Mouse (Mus musculus) adrenal gland, postnatal 25 days (tissue): Measurements from ENCODE around the gene Ushbp1. TPM values are rescaled to one million over a fixed set of nuclear protein-coding genes. Genes with fewer than 3 reads are reported as not detected.

Source experiments
- DNase-seq: peaks from one replicate; pipeline ENCODE4 v3.0.0; 2021; ENCODE audit warnings: mixed read lengths
- total RNA-seq: library from RNA; stranded (reverse); gene quantifications from 2 replicates; pipeline ENCODE4 v1.2.3, GENCODE M21; 2021

Ushbp1 gene
- total RNA-seq, 1 experiment from 2014 or later = 25.8 TPM

DNA sequence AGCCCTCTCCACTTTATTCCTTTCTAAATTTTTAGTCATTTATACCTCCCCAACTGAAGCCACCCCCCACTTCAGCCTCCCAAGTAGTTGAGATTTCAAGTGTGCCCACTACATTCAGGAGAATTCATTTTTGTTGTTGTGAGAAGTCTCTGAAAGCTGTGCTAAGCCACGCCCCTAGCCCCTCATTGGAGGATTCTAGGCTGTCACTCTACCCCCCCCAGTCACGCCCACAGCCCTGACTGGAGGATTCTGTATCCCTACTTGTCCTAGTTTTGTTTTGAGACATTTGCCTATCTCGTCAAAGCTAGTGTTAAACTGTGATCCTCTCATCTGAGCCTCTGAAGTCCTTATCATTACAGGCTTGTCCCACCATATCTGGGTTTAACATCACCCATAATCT is 2.7 kb downstream of the Ushbp1 start:
- peak; percentile 40 for DNase-seq

DNA sequence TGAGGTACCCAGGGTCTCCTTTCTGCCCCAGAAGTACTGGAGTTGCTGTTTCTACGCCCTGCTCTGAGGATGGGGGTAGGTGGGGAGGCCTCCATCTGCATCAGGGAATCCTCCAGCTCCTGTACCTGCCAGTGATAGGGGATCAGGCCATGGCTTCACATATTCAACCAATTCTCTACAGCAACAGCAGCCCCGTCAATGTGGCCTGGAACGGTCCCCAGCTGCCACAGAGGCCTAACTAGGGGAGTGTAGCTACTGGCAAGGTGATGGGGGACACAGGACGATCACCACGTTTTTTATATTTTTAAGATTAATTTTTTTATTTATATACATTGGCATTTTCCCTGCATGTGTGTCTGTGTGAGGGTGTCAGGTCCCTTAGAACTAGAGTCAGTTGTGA is 3.2 kb downstream of the Ushbp1 start:
- no peak for DNase-seq

DNA sequence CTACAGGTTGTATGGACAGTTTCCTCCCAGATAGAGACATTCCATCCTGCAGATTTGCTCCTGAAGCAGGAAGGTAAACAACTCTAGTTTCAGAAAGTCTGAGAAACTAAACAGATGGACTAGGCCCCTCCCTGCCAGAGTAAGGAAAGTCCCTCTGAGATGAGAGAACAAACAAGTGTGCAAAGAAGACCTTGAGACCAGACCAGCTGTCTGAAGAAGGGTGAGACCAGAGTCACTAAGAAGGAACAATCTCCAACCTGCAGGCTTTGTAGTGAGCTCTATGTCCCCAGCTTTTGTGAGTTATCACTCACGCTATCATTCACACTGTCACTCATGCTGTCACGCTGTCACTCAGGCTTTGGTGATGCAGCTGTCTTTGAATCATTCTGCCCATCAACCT is 3.9 kb downstream of the Ushbp1 start:
- DNase-seq = no peak

DNA sequence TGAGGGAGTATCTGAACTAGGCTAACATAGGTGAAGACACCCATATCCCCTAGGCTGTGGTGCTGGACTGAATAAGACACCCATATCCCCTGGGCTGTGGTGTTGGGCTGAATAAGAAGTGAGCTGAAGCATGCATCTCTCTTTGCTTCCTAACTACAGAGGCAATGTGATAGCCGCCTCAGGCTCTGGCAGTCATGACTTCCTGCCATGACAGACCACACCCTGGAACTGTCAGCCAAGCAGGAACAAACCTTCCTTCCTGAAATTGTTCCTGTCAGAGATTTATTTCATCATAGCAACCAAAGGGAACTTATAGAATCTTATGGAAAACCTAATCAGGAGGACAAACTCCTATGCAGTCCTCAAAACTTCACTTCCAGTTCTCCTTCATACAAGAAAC is 7.3 kb downstream of the Ushbp1 start:
- no peak for DNase-seq

DNA sequence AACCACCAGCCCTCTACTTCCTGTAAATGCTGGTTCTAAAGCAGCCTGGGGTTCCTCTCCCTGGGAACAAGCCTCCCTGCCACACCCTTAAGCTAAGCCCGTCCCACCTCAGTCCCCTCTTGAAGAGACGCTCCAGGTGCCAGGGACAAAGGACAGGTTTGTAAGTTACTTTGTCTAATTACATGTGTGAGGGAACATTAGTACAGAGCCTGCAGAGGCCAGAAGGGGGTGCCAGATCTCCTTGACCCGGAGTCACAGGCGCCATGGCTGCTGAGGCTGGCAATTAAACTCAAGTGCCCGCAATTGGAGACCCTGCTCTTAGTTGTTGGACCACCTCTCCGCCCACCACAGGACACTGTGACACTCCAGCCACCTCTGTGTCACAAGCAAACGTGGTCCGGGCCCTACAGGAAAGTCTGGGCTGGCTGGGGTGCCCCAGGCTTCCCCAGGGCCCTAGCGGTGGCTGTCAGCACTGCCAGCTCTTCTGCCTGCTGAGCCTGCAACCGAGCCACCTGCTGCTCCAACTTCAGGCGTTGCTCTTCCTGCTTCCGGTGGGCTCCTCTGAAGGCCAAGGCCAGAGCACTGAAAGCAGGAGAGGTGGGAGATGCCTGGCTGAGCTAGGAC is 10.3 kb downstream of the Ushbp1 start:
- DNase-seq = no peak

DNA sequence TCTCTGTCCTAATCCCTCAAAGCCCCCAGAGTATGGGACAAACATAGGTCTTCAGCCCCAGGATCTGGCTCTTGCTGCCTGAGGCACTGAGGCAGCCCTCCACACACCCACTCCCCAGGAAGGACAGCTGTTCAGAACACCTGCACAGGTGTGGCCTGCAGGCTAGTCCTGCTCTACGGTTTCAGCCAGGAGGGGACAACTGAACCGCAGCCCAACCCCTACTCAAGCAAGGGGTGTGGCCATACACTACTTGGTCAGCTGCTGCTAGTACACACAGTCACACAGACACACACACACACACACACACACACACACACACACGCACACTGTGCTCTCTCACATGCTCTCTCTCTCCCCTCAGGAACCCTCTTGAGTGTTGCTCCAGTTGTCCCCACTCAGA is 11.7 kb downstream of the Ushbp1 start:
- no peak for DNase-seq

DNA sequence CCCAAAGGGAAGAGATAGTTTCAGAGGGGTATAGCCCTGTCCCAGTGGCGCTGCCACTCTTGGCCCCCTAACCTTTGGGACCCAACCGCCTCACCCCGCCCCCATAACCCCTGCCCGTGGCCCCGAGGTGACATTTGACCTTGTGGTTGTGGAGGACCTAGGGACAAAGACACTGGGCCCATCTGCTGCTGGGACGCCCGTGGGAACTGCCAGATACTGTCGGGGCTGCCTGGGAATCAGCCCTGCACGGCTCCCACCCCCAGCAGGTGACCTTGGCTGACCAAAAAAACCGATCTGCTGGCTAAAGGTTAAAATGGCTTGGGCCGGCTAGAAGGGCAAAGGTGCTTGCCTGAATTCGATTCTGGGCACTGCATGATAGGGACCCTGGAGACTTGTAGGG is 12.2 kb downstream of the Ushbp1 start:
- peak; percentile 25 for DNase-seq

DNA sequence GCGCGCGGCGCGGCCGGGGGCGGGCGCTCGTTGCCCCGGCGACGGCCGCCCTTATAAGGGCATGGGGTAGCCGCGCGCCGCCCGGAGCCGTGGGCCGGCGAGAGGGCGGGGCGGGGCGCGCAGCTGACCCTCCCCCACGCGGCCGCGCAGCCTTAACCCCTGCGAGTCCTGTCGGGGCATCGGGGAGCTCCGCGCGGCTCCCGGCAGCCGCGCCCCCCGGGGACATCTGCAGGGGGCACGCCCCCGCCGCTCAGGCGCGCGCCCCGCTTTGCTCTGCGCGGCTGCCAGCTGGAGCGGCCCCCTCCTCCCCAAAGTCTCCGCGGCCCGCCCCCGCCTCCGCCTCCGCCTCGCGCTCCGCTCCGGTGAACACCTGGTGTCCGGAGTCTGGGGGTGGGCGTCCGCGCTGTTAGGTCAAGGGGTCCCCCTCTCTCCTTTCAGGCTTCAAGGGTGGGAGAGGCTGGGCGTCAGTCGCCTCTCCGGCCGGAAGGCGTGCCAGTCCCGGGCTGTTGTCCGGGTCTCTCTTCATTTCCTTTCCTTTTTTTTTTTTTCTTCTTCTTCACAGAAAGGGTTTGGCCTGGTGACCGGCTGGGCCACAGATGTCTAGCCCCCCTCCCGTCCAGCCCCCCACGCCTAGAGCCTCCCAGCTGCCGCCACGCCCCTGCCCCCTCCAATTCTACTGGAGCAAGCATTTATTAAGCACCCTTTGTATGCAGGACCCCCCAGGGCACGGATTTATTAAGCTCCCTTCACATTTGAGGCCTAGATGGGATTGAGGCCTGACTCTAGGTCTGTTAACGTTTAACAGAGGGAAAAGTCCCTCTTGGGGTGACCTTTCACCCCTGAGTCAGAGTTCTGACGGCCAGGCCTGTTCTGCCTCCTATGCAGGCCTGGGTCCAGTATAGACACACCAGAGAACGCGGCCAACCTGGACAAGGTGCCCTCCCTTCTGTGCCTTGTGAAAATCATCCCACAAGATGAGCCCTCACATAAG is 13.3 kb downstream of the Ushbp1 start:
- DNase-seq = peak; percentile 92

DNA sequence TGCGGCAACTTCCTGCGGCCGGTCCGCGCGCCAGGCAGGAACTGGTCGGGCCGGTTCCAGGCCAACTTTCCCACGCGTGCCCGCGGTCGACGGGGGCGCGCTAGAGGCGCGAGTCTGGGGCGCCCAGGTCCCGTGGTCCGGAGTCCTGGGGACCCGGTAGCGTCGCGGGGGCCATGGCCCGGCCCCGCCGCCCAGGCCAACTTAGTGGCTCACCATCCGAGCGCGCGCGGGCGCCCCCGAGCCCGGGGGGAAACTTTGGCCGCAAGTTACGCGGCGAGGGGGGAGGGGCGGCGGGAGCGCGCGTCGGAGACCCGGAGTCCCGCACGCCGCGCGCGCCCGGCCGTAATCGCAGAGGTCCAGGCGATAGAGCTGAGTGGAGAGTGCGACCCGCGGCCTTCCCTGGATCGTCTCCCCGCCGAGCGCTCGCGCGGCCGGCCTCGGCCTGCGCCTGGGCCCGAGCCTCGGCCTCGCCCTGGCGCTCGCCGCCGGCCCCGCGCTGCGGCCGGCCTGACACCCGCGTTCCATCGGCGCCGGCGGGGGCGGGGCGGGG is 14.1 kb downstream of the Ushbp1 start, which contains the start of gene Nr2f6:
Nr2f6 (minus strand) TSS at position 540 of the 550 bp plus-strand sequence.
- peak; percentile 69 for DNase-seq

DNA sequence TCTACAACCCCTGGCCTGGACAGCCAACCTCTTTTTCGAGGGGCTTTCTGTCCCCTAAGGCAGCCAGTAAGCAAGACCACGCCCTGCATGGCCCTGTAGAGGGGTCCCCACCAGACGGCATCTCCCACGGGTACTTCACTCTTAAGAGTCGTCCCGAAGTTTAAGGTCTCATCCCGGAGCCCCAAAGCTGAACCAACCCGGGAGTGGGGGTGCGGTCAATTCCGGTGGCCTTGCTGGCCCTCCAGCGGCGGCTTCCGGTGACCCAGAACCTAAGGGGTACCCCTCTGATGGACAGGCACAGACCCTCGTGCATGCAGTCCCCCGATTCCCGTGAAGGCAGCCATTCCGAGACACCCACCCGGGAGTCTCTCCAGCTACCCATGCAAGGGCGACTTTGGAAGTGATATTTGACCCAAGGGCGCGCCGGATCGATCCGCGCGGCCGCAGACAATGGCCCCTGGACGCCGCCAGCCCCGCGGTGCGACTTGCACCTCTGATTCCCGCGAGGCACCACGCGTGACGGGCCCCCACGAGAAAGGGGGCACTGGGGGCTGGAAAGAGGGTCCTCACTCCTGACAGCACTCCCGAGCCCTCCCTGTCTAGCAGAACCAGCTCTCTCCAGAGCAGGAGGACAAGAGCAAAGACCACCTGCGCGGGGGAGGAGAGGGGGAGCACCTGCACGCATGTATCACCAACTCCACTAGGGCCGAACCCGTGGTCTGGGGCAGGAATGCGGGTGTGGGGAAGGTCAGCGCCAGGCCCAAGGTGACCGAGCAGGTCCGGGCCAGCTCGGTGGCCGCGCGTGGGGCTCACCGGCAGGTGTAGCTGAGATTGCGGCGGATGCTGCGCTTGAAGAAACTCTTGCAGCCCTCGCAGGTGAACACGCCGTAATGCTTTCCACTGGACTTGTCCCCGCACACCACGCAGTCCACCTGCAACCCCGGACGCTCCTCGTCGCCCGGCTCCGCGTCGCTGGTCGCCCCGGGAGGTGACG is 15.1 kb downstream of the Ushbp1 start:
- DNase-seq = peak; percentile 49

DNA sequence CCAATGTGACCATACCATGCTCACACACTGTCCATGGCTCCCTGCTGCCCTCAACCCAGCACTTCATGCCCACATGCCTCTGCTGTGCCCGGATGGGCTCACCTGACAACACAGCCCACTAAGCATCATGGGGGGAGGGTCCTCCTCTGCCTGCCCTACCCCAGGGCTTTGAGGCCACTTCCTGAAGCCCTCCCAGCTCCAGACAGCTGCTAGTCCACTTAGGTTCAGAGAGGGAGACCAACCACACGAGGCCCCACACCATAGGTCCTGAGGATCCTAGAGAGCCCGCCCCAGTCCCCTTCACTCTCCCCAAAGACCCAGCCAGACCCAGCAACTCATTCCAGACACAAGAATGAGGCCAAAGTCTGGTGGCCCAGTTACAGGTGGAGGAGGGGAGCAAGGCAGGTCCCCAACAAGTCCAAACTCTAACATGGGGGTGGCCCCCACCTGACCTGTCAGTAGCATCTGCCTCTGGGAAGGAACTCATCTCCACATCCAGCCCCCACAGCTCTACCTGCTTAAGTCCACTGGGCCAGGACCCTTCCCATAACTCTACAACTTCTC is 16.0 kb downstream of the Ushbp1 start:
- DNase-seq = no peak

DNA sequence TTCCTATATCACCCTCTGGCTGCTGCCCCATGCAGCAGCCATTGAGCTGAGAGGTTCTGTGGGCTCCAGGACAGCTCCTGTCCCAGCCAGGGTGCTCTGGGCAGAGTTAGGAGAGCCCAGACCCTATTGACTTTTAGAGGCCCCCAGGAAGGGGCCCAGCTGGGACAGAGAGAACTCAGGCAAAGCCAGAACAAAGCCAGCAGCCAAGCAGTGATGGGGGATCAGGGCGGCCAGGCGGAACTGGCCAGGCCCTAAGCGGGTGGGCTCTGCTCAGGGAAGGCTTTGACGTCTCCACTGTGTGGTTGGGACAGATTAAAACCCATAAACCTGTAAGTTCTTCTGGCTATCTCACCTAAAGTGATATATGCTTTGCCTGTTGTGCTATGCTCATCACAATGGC is 16.6 kb downstream of the Ushbp1 start:
- no peak for DNase-seq

DNA sequence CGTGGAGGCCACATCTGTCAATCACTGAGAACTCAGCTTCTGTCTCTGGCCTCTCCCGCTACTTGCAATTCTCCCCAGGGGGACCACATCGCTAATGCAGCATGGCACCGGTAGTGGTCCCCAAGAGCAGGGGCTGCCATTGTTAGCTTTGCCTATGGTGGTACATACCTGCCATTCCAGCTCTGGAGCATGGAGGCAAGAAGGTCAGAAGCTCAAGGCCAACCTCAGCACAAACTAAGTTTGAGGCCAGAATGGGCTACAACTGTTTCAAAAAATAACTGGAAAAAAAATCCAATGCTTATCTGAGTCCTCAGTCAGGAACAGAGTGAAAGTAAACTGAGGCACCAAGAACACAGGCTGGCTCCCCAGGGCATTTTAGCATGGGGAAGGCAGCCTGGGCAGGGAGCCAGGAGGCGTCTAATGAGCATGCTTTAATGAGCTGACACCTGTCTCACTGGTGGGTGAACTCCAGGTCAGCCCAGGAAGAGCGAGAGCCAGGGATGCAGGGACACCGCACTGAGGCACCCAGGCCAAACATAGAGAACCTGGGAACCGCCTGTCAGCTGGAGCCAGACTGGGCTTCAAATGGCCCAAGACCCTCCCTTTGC is 19.1 kb downstream of the Ushbp1 start:
- DNase-seq = no peak

DNA sequence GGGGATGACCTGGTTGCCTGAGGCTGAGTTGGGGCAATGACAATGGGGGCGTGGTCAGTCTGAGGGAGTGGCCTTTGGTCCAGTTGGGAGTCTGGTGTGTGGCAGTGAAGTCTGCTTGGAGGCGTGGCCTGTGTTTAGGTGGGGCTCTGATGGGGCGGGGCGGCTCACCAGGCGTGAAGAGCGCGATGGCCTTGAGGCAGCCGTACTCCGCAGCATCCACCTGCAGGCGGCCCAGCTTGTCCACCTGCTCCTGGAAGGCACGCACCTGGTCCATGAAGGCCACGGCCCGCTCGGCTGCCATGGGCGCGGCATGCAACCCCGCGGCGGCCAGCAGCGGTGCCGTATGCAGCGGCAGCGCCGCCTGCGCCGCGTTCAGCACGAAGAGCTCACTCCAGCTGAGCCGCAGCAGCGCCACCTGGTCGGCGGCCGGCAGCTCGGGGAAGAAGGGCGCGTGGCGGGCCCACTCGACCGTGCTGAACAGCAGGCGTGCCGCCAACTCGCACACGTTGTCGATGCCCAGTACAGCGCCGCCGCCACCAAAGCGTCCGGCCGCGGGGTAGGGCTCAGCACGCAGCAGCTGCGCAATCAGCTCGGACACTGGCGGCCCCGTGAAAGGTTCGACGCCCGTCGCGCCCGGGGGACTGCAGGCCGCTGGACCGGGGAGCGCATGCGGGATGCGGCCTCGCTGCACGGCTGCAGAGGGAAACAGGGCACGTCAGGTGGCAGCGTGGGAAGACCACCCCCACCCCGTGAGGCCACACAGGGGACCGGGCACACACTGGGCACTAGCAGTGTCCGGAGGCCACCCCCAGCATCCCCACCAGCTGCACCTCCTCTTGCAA is 19.8 kb downstream of the Ushbp1 start:
- peak; percentile 72 for DNase-seq

DNA sequence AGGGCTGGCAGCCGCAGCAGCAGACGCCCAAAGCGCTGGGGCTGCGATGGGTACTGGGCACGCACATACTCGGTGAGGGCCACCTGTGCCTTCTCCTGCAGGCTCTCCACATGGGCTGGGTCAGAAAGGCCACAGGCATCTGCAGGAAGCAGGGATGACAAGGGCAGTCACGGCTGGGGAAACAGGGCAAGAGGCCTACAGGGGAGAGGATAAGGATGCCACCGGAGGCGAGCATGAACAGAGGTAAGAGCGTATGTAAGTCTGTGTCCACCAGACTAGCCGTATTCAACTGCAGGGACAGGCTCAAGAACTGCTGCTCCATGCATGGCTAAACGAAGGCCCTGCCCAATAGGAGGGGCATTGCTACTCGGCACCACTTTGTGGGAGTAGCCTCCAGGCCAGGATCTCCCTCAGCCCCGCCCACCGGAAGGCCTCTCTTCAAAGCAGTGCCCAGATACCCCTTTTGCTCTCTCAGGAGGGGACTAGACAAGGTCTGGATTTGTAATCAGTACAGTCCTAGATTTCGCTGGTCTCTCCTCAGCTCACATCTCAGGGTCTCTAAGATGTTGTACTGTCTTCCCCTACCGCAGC is 20.9 kb downstream of the Ushbp1 start:
- peak; percentile 28 for DNase-seq

DNA sequence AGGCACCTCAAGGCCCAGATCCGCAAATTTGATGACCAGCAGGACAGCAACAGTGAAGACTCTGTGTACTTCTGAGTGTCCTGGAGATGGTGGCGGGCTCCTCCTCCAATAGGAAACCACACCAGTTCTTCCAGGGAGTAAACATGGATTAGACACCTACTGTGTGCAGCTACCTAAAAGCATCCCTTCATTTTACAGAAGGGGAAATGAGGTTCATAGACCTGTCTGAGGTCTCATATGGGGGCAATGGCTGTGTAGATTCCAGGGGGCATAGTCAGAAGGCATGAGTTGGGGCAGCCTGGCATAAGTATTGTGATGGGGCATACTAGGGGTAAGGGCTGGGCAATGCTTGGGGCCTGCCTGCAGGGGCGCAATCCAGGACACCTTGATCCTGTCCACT is 22.6 kb downstream of the Ushbp1 start:
- no peak for DNase-seq

DNA sequence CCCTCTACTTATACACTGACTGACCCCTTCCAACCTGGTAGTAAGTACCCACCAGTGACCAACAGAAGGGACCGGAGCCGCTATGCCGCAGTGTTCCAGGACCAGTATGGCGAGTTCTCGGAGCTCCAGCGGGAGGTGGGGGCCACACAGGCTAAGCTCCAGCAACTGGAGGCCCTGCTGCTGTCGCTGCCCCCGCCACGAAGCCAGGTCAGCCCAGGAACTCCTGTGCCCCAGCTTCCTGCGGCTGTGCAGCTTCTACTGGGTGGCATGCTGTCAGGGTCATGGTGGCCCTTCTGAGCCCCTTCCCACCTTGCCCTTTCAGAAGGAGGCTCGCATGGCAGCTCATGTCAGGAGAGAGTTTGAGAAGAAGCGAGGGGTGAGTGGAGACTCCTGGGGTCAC is 23.2 kb downstream of the Ushbp1 start:
- no peak for DNase-seq

DNA sequence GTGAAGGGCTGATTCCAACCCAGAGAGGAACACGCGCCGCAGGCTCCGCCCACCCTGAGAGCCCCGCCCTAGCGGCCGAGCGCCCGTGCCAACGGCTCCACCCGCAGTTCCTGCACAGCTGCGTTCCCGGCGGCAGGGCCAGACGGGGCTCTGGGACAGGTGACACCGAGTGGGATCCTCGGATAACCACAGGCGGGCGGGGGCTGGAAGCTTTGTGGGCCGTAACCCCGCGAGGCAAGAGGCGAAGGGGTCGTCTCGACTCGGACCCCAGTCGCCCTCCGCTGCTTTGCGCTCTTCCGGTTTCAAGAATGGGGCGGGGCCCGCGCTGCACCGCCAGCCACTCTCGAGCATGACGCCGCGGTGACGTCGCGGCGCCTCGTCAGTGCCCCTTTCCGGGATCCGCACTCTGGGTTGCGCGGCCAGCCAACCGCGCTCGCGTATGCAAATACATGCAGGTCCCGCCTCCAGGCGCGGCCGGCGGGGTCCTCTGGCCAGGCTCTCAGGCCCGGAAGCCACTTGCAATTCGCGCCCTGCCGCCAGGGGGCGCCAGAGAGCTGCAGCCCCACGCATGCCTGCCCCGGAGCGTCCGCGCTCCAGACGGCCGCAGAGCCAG is 24.3 kb downstream of the Ushbp1 start, which contains the start of gene Ocel1:
Ocel1 (plus strand) TSS at position 63 of the 613 bp plus-strand sequence.
- peak; percentile 98 for DNase-seq

DNA sequence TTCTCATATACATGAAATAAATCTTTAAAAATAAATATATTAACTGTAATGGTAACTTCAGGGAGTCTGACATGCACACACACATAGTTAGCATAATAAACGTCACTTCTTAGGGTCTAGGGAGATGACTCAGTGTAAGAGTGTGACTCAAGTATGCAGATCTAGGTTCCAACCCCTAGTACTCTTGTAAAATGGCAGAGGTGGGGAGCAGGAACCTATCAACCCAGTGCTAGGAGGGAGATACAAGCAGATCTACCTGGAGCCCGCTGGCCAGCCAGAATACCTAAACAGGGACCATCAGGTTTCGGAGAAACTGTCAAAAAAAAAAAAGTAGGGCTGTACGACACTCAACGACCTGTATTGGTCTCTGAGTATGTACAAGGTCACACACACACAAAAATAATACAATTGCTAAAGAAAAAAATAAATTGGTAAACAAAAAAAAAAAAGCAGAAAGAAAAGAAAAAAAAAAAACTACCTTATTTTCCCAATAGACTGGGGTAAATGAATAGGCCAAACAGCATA is 24.8 kb downstream of the Ushbp1 start:
- DNase-seq = no peak
